Mouse (Mus musculus): ENCODE measurements at regions not wholly inside any gene's neighbourhood (a gene's known extent, or its start where the extent isn't known, plus 50 kb on each side); places are given as distances from the start of the nearest gene placed in this dataset.

DNA sequence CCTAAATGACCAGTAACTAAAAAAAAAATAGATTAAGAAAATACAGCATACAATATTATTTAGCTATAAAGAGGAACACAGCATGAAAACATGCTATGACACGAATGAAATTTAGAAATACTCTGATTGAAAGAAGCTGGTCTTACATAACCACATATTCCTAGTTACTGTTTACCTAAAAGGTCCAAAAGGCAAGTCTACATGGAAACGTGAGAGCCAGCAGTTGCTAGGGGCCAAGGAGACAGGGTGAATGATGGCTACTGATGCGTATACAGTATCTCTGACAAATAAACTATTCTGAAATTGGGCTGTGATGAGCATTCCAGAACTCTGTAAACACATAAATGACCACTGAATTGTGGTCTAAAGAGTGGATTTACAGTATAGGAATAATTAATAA, 194.5 kb upstream of the Zbtb20 start:
- DNase-seq (ENCODE audit: low spot score) = no peak

DNA sequence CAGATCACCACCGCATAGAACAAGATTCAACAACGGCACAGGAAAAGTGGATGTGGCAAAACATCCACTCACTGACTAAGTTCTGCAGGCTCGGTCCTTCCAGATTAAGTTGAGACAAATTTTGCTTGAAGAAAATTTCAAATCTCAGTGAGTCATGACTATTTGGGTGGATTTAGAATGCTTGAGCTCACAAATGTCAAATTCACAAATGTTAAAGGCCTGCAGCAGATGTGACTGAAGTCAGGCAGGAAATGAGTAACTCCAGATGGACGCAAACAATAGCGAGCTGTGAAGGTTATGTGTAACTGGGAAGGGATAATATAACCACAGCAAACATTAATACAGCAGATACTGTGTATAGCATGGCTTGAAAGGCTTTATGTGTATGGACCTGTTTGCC, 198.5 kb upstream of the Zbtb20 start:
- DNase-seq (ENCODE audit: low spot score) = no peak

GRCm38 (mm10) chr16:42676406-42677075, 199.1 kb upstream of the Zbtb20 start:
- DNase-seq (ENCODE audit: low spot score) = no peak

- no peak for DNase-seq (ENCODE audit: low spot score)
Measured at GRCm38 (mm10) chr16:42675031-42675430, 200.7 kb upstream of the Zbtb20 start.

- DNase-seq (ENCODE audit: low spot score) = no peak
Measured at GRCm38 (mm10) chr16:42666601-42667000, 209.1 kb upstream of the Zbtb20 start.

GRCm38 (mm10) chr16:42651904-42652732, 223.6 kb upstream of the Zbtb20 start:
- DNase-seq (ENCODE audit: low spot score) = no peak

- DNase-seq (ENCODE audit: low spot score) = no peak
Measured at GRCm38 (mm10) chr16:42649767-42650166, 225.9 kb upstream of the Zbtb20 start.

GRCm38 (mm10) chr16:42648531-42649142, 227.0 kb upstream of the Zbtb20 start:
- no peak for DNase-seq (ENCODE audit: low spot score)

DNA sequence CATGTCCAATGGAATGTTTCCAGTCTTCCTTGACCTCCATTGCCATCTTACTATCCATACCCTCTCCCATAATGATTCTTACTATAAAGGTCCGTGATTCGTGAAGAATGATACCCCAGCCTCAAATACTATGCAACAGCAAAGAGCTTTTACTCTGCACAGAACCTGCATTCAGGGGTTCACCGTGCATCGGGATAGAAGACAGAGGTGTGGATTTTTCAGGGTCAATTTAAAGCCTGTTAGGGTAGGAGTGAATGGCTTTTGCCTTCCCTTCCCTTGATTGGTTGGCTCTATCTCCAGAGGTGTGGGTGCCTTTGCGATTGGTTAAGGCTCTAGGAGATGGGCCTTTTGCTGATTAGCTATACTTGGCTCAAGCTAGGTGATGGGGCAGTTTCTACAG, 227.9 kb upstream of the Zbtb20 start:
- DNase-seq (ENCODE audit: low spot score) = no peak

- DNase-seq (ENCODE audit: low spot score) = no peak
Measured at GRCm38 (mm10) chr16:42635766-42636165, 239.9 kb upstream of the Zbtb20 start.

DNA sequence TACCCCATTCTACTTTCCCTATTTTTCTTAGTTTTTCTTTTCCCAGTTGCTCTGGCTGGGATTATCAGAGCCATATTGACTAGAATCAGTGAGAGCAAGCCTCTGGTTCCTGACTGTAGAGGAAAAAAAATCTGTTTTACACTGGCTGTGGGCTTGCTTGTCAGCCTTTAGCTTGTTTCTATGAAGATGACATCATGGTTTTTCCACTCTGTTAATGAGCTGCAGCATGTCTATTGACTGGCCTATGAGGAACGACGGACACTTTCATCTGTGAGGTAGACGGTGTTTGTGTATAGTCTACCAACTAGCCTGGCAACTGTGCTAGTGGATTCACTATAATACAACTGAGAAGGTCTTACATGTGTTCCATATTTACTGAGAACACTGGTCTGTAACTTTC, 248.0 kb upstream of the Zbtb20 start:
- DNase-seq (ENCODE audit: low spot score) = no peak

- DNase-seq (ENCODE audit: low spot score) = no peak
Measured at GRCm38 (mm10) chr16:42615920-42616319, 259.8 kb upstream of the Zbtb20 start.

DNA sequence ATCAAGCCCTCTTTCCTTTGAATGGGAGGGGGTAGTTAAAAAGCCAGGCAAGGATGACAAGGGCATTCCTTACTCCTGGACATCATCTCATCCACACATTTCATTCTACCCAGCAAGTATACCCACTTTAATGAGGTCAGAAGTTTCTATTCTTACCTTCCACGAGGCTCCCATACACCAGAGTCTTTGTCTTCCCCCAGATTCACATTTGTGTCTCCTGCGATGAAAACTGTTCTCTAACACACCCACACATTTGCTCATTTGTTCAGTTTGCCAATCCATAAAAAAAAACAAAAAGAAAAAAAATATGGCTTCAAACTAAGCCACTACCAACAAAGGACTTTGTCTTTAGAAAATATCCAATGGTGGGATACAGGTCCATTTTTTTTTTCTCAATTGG, 263.7 kb upstream of the Zbtb20 start:
- no peak for DNase-seq (ENCODE audit: low spot score)

DNA sequence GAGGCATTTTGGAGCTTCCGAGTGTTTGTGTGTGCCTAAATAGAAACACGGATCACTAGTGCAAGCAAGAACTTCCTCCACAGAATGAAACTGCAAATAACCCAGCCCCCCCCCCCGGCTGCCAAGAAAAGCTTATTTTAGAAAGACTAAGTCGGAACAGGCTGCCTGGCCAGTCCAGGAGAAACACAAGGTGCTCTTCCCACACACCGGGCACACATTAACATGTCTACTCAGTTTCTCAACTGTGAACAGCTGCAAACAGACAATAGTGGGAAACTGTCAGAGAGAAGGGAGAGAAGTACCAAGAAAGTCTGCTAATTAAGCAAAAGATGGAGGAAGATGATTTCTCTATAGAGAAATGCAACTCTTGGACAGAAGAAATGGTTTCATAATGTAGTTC, 267.3 kb upstream of the Zbtb20 start:
- DNase-seq (ENCODE audit: low spot score) = no peak

DNA sequence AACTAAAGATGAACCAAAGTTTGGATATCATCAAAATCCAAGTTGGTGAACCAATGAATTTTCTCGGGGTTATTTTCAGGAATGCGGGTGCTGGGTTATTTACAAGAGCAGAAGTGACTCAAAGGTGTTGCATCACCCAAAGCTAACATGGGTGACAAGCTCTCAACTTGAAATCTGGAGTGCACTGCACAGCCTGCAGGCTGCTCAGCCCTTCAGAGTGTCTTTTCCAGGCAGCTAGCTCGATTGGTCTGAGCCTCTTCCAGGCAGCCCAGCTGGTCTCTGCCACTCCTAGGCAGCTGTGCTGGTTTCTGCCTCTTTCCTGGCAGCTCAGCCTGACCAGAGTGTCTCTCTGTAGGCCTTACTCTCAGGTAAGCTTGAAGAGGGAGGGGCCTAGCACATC, 251.9 kb upstream of the Gap43 start:
- no peak for DNase-seq (ENCODE audit: low spot score)

DNA sequence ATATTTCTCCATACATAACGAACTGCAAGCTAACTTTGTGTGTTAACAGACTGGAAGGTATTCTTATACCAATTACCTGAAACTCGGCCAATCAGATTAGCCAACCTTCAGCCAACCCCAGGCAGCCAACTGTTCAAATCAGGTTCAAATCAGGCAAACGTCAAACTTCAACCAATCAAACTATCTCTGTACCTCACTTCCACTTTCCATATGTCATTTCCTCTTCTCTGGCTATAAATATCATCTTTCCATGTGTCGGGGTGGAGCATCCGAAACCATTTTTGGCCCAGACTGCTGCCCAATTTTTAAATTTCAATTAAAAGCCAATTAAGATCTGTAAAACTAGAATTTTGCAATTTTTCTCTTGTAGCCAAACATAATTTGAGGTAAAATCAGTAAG, 251.1 kb upstream of the Gap43 start:
- DNase-seq (ENCODE audit: low spot score) = no peak

GRCm38 (mm10) chr16:42586196-42586595, 245.7 kb upstream of the Gap43 start:
- no peak for DNase-seq (ENCODE audit: low spot score)

GRCm38 (mm10) chr16:42575517-42575946, 235.1 kb upstream of the Gap43 start:
- no peak for DNase-seq (ENCODE audit: low spot score)

GRCm38 (mm10) chr16:42574978-42575377, 234.5 kb upstream of the Gap43 start:
- DNase-seq (ENCODE audit: low spot score) = no peak

- no peak for DNase-seq (ENCODE audit: low spot score)
Measured at GRCm38 (mm10) chr16:42570246-42570996, 230.0 kb upstream of the Gap43 start.

- no peak for DNase-seq (ENCODE audit: low spot score)
Measured at GRCm38 (mm10) chr16:42569335-42569734, 228.9 kb upstream of the Gap43 start.

- DNase-seq (ENCODE audit: low spot score) = no peak
Measured at GRCm38 (mm10) chr16:42549591-42549990, 209.1 kb upstream of the Gap43 start.
